12 mouse cellular contexts compared by ENCODE assay signal in the genomic region with DNA sequence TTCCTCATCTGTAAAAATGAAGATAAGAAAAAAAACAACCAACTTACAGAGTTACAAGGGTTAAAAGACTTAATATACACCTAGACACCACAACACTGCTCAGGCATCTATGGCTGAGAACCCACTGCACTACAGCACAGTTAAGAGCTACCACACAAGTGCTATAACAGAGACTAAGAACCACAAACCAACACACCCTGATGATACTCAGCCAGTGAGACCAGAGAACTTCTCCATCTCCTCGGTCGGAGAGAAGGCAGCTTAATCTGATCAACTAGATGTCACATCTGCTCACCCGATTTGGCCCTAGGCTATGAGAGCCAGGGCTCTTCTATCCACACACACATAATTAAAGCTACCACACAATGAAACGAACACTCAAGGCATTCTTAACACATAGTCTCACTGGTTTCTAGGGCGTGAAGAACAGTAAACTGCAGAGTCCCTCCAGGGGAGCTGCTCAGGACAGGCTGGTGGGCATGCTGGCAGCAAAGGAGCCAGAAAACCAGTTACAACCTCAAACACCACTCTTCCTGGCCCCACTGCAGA.
"Had no signal": no experiment of that assay in that cellular context is flagged by ENCODE, and none has a peak within 500 bp of the region (broad histone marks: within the 10 kb centered on the region; RNA-seq: fewer than 3 reads in every experiment).

No protein-coding gene starts in this region.

- DNase-seq: kidney, adult 2 months; kidney, postnatal 36 days; layer of hippocampus, adult 9-11 months; right cerebral cortex, postnatal 14 days; thymus, postnatal 36 days had no signal

- H3K27ac ChIP-seq: limb, embryonic 15.5 days; liver, embryonic 12.5 days; macrophage; midbrain, embryonic 15.5 days; neural tube, embryonic 12.5 days; stomach, embryonic 15.5 days had no signal

- H3K4me3 ChIP-seq: limb, embryonic 15.5 days; liver, embryonic 12.5 days; megakaryocyte, embryonic 14.5 days; midbrain, embryonic 15.5 days; neural tube, embryonic 12.5 days; stomach, embryonic 15.5 days had no signal
